Mouse (Mus musculus): ENCODE data around the gene Nppb.

DNA sequence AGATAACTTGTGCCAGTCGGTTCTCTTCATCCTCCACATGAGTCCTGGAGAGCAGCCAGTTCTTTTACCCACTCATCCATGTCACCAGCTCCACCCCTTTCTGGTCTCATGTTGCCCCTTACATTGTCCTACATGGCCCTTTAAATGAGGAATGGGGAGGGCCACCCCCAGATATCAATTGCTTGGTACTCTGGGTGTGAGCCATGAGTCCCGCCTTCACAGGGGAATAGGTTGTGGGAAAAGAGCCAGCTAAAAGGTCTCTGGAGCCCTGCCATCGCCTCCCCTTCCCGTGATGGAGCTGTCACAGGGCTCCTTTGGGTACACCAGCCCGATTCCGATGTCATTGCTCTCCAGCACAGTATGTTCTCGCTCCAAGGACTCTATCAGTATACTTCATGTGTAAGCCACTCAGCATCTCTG is 6.1 kb upstream of the Nppb start:
- TF ChIP-seq CTCF (conservative IDR thresholded peaks at IDR 0.05; ENCODE audit: insufficient read depth, insufficient read length, low read depth, low read length) (no peak), POLR2A (IDR thresholded peaks at IDR 0.05; ENCODE audit: low read depth, low read length) (no peak)

Data from kidney, adult 2 months (tissue).